In genomic region chr1:188113240-188113639, GRCm38 (mm10) we compare ENCODE assay signal across 17 mouse cellular contexts.
A peak's percentile ranks its signal among the peaks of the same experiment; 100 is the strongest.
DNase-seq lines count a peak whose midpoint lies in the region; TF ChIP-seq lines count a peak whose summit lies in the region.
"Had no signal": no experiment of that assay in that cellular context is flagged by ENCODE, and none has a peak within 500 bp of the region (broad histone marks: within the 10 kb centered on the region; RNA-seq: fewer than 3 reads in every experiment).

No protein-coding gene starts in this region.

- peaks cover 0 to 9% of the 10 kb centered on the region in 2 experiments; a peak in 2 of 4 replicates for H3K36me3 ChIP-seq in MEL (ENCODE audit: control insufficient read depth in 1 of 2, insufficient read depth in 2 of 2, low read length in 2 of 2)
- H3K36me3 ChIP-seq: G1E had no signal

- TF ChIP-seq EP300 in MEL (IDR thresholded peaks at IDR 0.05; ENCODE audit: low read depth in 1 of 2, low read length in 2 of 2), result peak; percentile 79 to 84

- H3K79me2 ChIP-seq in MEL (ENCODE audit: control insufficient read depth, insufficient read depth, low read length, poor library complexity), result no peaks in the 10 kb centered on the region

- H3K9me3 ChIP-seq in MEL (replicated peaks; ENCODE audit: insufficient read depth, low read length), result no peaks in the 10 kb centered on the region

- TF ChIP-seq POLR2A in MEL (IDR thresholded peaks at IDR 0.05; ENCODE audit: control insufficient read depth in 1 of 2, insufficient read depth in 1 of 2, low read depth in 1 of 2, low read length in 2 of 2, poor library complexity in 1 of 2), result no peak

- H3K4me3 ChIP-seq in MEL (ENCODE audit: control insufficient read depth in 1 of 2, insufficient read depth in 1 of 2, low read depth in 2 of 2, low read length in 2 of 2), result no peak overlapping the region

- no peak for TF ChIP-seq RAD21 in MEL (IDR thresholded peaks at IDR 0.05; ENCODE audit: low read depth, low read length)

- H3K27me3 ChIP-seq in MEL (ENCODE audit: control insufficient read depth in 1 of 2, insufficient read depth in 2 of 2, low read length in 2 of 2), result no peaks in the 10 kb centered on the region
- H3K27me3 ChIP-seq: CH12.LX, Patski had no signal

- H3K4me1 ChIP-seq in MEL (ENCODE audit: control insufficient read depth in 1 of 2, insufficient read depth in 2 of 2, low read length in 2 of 2), result peaks cover 2 to 7% of the 10 kb centered on the region in 2 experiments; a peak in 3 of 4 replicates

- DNase-seq in MEL (ENCODE audit: low read depth, low spot score), result peak; percentile 17
- no peak for DNase-seq in kidney, adult 8-10 months
- DNase-seq: adrenal gland, adult 2 months; adrenal gland, adult 8-10 months; adrenal gland, postnatal 10 days; adrenal gland, postnatal 14 days; adrenal gland, postnatal 25 days; adrenal gland, postnatal 36 days; B cell, adult 2 months; cerebellum, adult 11 months; cerebellum, adult 11-12 months; cerebellum, adult 18-20 months; cerebellum, adult 2 months; cerebellum, adult 8-10 months had no signal

- no peak overlapping the region for H3K27ac ChIP-seq in MEL (ENCODE audit: control insufficient read depth, low read depth, low read length)

- H3K9ac ChIP-seq in MEL (ENCODE audit: control insufficient read depth, low read depth, low read length, poor library complexity, severe bottlenecking), result no peak overlapping the region

- TF ChIP-seq CTCF in MEL (IDR thresholded peaks at IDR 0.05 in 2 of 3, conservative IDR thresholded peaks at IDR 0.05 in 1 of 3; ENCODE audit: control insufficient read depth in 1 of 3, insufficient read depth in 1 of 3, low read depth in 2 of 3, low read length in 3 of 3, poor library complexity in 1 of 3, severe bottlenecking in 1 of 3), result no peak

TF ChIP-seq in MEL, 35 proteins besides CTCF, POLR2A, EP300 and RAD21:
- TF ChIP-seq ZNF384 (IDR thresholded peaks at IDR 0.05; ENCODE audit: low read depth, low read length) (peak; percentile 55; the same call in 1 of the 2 replicates), ZC3H11A (IDR thresholded peaks at IDR 0.05; ENCODE audit: low read depth, low read length) (no peak), TCF12 (IDR thresholded peaks at IDR 0.05; ENCODE audit: low read depth, low read length) (peak; percentile 82), GATA1 (IDR thresholded peaks at IDR 0.05; ENCODE audit: low read depth, low read length) (peak; percentile 82), SIN3A (IDR thresholded peaks at IDR 0.05; ENCODE audit: low read length) (0 out of 2 replicates have a peak, but pooled peaks have one; percentile 33), MYB (IDR thresholded peaks at IDR 0.05; ENCODE audit: low read depth, low read length) (peak; percentile 49), SMC3 (IDR thresholded peaks at IDR 0.05; ENCODE audit: low read depth, low read length) (no peak), UBTF (IDR thresholded peaks at IDR 0.05; ENCODE audit: borderline replicate concordance, insufficient read depth, low read depth, low read length) (no peak), ELF1 (IDR thresholded peaks at IDR 0.05; ENCODE audit: low read depth, low read length) (no peak), MXI1 (IDR thresholded peaks at IDR 0.05; ENCODE audit: low read depth, low read length) (no peak), RCOR1 (IDR thresholded peaks at IDR 0.05; ENCODE audit: low read depth, low read length) (peak; percentile 74), ETS1 (IDR thresholded peaks at IDR 0.05; ENCODE audit: low read depth, low read length) (peak; percentile 36; the same call in 1 of the 2 replicates), ZKSCAN1 (IDR thresholded peaks at IDR 0.05; ENCODE audit: low read depth, low read length) (no peak)
TF ChIP-seq in MEL: peak in this region for 7.
